Mouse (Mus musculus): Measurements from ENCODE around the gene AC129217.1. TPM values are rescaled to one million over a fixed set of nuclear protein-coding genes. Genes with fewer than 3 reads are reported as not detected.
A peak's percentile ranks its signal among the peaks of the same experiment; 100 is the strongest.

AC129217.1 gene
- polyA plus RNA-seq, 1 experiment from 2014 or later, result not detected

GRCm38 (mm10) chr19:8803204-8803780, 26.3 kb upstream of the AC129217.1 start:
- Histone ChIP-seq H3K9ac (ENCODE audit: low read length) (no peak overlapping the region), H3K4me1 (replicated peaks; ENCODE audit: control insufficient read depth, insufficient read depth, low read length) (peaks cover 15% of the 10 kb centered on the region), H3K4me2 (ENCODE audit: low read length) (peak overlapping the region; percentile 91), H3K9me3 (ENCODE audit: control insufficient read depth, low read length) (no peaks in the 10 kb centered on the region), H3K27ac (ENCODE audit: low read depth) (no peak overlapping the region), H3K27me3 (replicated peaks; ENCODE audit: control insufficient read depth, insufficient read depth, low read length) (no peaks in the 10 kb centered on the region), H3K36me3 (ENCODE audit: control insufficient read depth, insufficient read depth, low read length) (peaks cover 38% of the 10 kb centered on the region), H3K4me3 (ENCODE audit: low read depth, low read length) (no peak overlapping the region; the same call in 1 of the 2 replicates)
- 88% methylated on average over 9 of the region's 9 CpGs for WGBS
- DNase-seq (ENCODE audit: low spot score) (no peak), ATAC-seq (replicated peaks; ENCODE audit: low FRiP score, low TSS enrichment, low read depth) (no peak)

DNA sequence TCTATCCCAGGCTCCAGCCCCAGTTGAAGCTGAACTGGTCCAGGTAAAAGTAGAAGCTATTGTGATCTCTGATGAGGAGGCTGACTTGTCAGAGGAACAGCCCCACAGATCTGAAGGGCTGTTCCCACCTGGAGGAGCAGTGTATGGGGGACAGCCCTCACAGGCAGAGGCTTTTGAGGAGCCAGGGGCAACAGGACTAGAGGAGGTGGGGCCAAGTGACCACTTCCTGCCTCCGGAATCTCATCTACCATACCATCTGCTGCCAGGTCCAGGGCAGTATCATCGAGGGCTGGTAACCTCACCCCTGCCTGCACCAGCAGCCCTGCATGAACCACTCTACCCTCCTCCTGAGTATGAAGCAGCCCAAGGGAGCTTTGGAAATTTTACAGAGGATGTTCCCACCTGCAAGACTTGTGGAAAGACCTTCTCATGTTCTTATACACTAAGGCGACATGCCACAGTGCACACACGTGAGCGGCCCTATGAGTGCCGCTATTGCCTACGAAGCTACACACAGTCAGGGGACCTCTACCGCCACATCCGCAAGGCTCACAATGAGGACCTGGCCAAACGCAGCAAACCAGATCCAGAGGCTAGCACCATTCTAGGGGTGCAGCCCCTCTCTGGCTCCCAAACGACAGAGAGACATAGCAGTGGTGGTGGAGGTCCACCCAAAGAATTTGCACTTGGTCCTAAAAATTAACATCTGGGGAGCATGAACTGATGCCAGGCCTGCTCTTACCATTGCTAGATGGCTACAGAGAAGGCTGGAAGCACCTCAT, 25.5 kb upstream of the AC129217.1 start:
- Histone ChIP-seq H3K4me1 (replicated peaks; ENCODE audit: control insufficient read depth, insufficient read depth, low read length) (peaks cover 11% of the 10 kb centered on the region), H3K4me2 (ENCODE audit: low read length) (no peak overlapping the region), H3K4me3 (ENCODE audit: low read depth, low read length) (no peak overlapping the region), H3K36me3 (ENCODE audit: control insufficient read depth, insufficient read depth, low read length) (peaks cover 45% of the 10 kb centered on the region), H3K27me3 (replicated peaks; ENCODE audit: control insufficient read depth, insufficient read depth, low read length) (no peaks in the 10 kb centered on the region), H3K27ac (ENCODE audit: low read depth) (no peak overlapping the region), H3K9ac (ENCODE audit: low read length) (no peak overlapping the region), H3K9me3 (ENCODE audit: control insufficient read depth, low read length) (no peaks in the 10 kb centered on the region)
- 96% methylated on average over 11 of the region's 11 CpGs for WGBS
- ATAC-seq (replicated peaks; ENCODE audit: low FRiP score, low TSS enrichment, low read depth) (no peak), DNase-seq (ENCODE audit: low spot score) (no peak)

GRCm38 (mm10) chr19:8806810-8807209, 22.8 kb upstream of the AC129217.1 start:
- peaks cover 66% of the 10 kb centered on the region for H3K36me3 ChIP-seq (ENCODE audit: control insufficient read depth, insufficient read depth, low read length)
- DNase-seq (ENCODE audit: low spot score) (no peak), ATAC-seq (replicated peaks; ENCODE audit: low FRiP score, low TSS enrichment, low read depth) (no peak)
- no peaks in the 10 kb centered on the region for H3K9me3 ChIP-seq (ENCODE audit: control insufficient read depth, low read length)
- peaks cover 8% of the 10 kb centered on the region; the same call in 1 of the 2 replicates for H3K4me1 ChIP-seq (replicated peaks; ENCODE audit: control insufficient read depth, insufficient read depth, low read length)
- H3K4me3 ChIP-seq (ENCODE audit: low read depth, low read length), result no peak overlapping the region
- H3K4me2 ChIP-seq (ENCODE audit: low read length), result no peak overlapping the region
- H3K27me3 ChIP-seq (replicated peaks; ENCODE audit: control insufficient read depth, insufficient read depth, low read length), result no peaks in the 10 kb centered on the region
- H3K9ac ChIP-seq (ENCODE audit: low read length), result no peak overlapping the region
- H3K27ac ChIP-seq (ENCODE audit: low read depth), result no peak overlapping the region
- 90% methylated on average over 5 of the region's 5 CpGs for WGBS

GRCm38 (mm10) chr19:8815812-8816211, 13.8 kb upstream of the AC129217.1 start:
- Histone ChIP-seq H3K4me2 (ENCODE audit: low read length) (no peak overlapping the region), H3K4me1 (replicated peaks; ENCODE audit: control insufficient read depth, insufficient read depth, low read length) (peaks cover 16% of the 10 kb centered on the region), H3K4me3 (ENCODE audit: low read depth, low read length) (no peak overlapping the region), H3K27me3 (replicated peaks; ENCODE audit: control insufficient read depth, insufficient read depth, low read length) (no peaks in the 10 kb centered on the region), H3K36me3 (ENCODE audit: control insufficient read depth, insufficient read depth, low read length) (peaks cover 53% of the 10 kb centered on the region), H3K27ac (ENCODE audit: low read depth) (no peak overlapping the region), H3K9ac (ENCODE audit: low read length) (no peak overlapping the region; the same call in 1 of the 2 replicates), H3K9me3 (ENCODE audit: control insufficient read depth, low read length) (no peaks in the 10 kb centered on the region)
- DNase-seq (ENCODE audit: low spot score) (no peak), ATAC-seq (replicated peaks; ENCODE audit: low FRiP score, low TSS enrichment, low read depth) (no peak)
- WGBS, result 81% methylated on average over 11 of the region's 11 CpGs

GRCm38 (mm10) chr19:8817001-8817400, 12.6 kb upstream of the AC129217.1 start:
- 78% methylated on average over 3 of the region's 3 CpGs for WGBS
- Histone ChIP-seq H3K4me3 (ENCODE audit: low read depth, low read length) (no peak overlapping the region), H3K27me3 (replicated peaks; ENCODE audit: control insufficient read depth, insufficient read depth, low read length) (no peaks in the 10 kb centered on the region), H3K9ac (ENCODE audit: low read length) (no peak overlapping the region), H3K4me2 (ENCODE audit: low read length) (peak overlapping the region; percentile 13; the same call in 1 of the 2 replicates), H3K9me3 (ENCODE audit: control insufficient read depth, low read length) (no peaks in the 10 kb centered on the region), H3K36me3 (ENCODE audit: control insufficient read depth, insufficient read depth, low read length) (peaks cover 45% of the 10 kb centered on the region), H3K4me1 (replicated peaks; ENCODE audit: control insufficient read depth, insufficient read depth, low read length) (peaks cover 20% of the 10 kb centered on the region), H3K27ac (ENCODE audit: low read depth) (no peak overlapping the region)
- no peak for ATAC-seq (replicated peaks; ENCODE audit: low FRiP score, low TSS enrichment, low read depth)
- no peak for DNase-seq (ENCODE audit: low spot score)

- Histone ChIP-seq H3K9ac (ENCODE audit: low read length) (peak overlapping the region; percentile 75), H3K36me3 (ENCODE audit: control insufficient read depth, insufficient read depth, low read length) (peaks cover 41% of the 10 kb centered on the region), H3K9me3 (ENCODE audit: control insufficient read depth, low read length) (no peaks in the 10 kb centered on the region), H3K4me1 (replicated peaks; ENCODE audit: control insufficient read depth, insufficient read depth, low read length) (peaks cover 27% of the 10 kb centered on the region), H3K27ac (ENCODE audit: low read depth) (peak overlapping the region; percentile 96), H3K4me3 (ENCODE audit: low read depth, low read length) (peak overlapping the region; percentile 99), H3K27me3 (replicated peaks; ENCODE audit: control insufficient read depth, insufficient read depth, low read length) (no peaks in the 10 kb centered on the region), H3K4me2 (ENCODE audit: low read length) (peak overlapping the region; percentile 79)
- 20% methylated on average over 14 of the region's 14 CpGs for WGBS
- DNase-seq (ENCODE audit: low spot score) (no peak), ATAC-seq (replicated peaks; ENCODE audit: low FRiP score, low TSS enrichment, low read depth) (no peak)
Measured at GRCm38 (mm10) chr19:8818301-8818798, 11.2 kb upstream of the AC129217.1 start.

GRCm38 (mm10) chr19:8818801-8819595, 10.6 kb upstream of the AC129217.1 start, which contains the start of gene Ttc9c:
TSS of gene Ttc9c (minus strand) at chr19:8819333.
- peak within 1 kb of the TSS; percentile 94 for H3K9ac ChIP-seq (ENCODE audit: low read length)
- no peaks in the 10 kb centered on the region for H3K9me3 ChIP-seq (ENCODE audit: control insufficient read depth, low read length)
- H3K27me3 ChIP-seq (replicated peaks; ENCODE audit: control insufficient read depth, insufficient read depth, low read length), result no peaks in the 10 kb centered on the region
- H3K27ac ChIP-seq (ENCODE audit: low read depth), result peak within 1 kb of the TSS; percentile 96
- WGBS, result under 1% methylated on average over 33 of the region's 33 CpGs
- ATAC-seq (replicated peaks; ENCODE audit: low FRiP score, low TSS enrichment, low read depth), result peak; percentile 93
- peak within 1 kb of the TSS; percentile 79 for H3K4me2 ChIP-seq (ENCODE audit: low read length)
- peak; percentile 98 for DNase-seq (ENCODE audit: low spot score)
- H3K4me3 ChIP-seq (ENCODE audit: low read depth, low read length), result peak within 1 kb of the TSS; percentile 99
- peaks cover 27% of the 10 kb centered on the region for H3K4me1 ChIP-seq (replicated peaks; ENCODE audit: control insufficient read depth, insufficient read depth, low read length)
- H3K36me3 ChIP-seq (ENCODE audit: control insufficient read depth, insufficient read depth, low read length), result peaks cover 42% of the 10 kb centered on the region

Data from intestine, embryonic 14.5 days (tissue).